Mouse (Mus musculus): ENCODE measurements at regions not wholly inside any gene's neighbourhood (a gene's known extent, or its start where the extent isn't known, plus 50 kb on each side); places are given as distances from the start of the nearest gene placed in this dataset.

DNA sequence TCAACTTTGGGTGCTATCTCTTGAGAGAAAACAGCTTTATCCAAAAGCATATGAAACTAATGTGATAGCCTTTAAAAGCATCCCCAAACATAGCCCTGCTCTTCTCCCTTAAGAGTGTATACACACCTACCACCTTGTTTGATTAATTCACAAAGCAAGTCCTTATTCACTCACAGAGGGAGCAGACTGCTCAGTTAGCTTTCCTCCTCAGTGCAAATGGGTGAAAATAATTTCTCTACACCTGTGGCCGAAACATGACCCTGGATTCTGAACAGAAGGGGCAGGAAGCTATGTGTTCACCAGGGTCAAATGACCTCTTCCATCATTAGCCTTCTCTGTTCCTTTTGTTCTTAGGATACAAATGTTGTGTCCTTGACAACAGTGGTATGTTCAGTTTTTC lies 181.2 kb upstream of the Camk1g start:
- no peaks in the 10 kb centered on the region for H3K27me3 ChIP-seq
- no peak overlapping the region for H3K4me2 ChIP-seq (replicated peaks)
- no peaks in the 10 kb centered on the region for H3K4me1 ChIP-seq
- no peak overlapping the region for H3K27ac ChIP-seq (replicated peaks)
- no peaks in the 10 kb centered on the region for H3K9me3 ChIP-seq
- ATAC-seq (ENCODE audit: low FRiP score, low read depth), result no peak
- 76% methylated on average over 1 of the region's 1 CpGs for WGBS
- H3K9ac ChIP-seq (replicated peaks), result no peak overlapping the region
- no peaks in the 10 kb centered on the region for H3K36me3 ChIP-seq
- H3K4me3 ChIP-seq, result no peak overlapping the region

DNA sequence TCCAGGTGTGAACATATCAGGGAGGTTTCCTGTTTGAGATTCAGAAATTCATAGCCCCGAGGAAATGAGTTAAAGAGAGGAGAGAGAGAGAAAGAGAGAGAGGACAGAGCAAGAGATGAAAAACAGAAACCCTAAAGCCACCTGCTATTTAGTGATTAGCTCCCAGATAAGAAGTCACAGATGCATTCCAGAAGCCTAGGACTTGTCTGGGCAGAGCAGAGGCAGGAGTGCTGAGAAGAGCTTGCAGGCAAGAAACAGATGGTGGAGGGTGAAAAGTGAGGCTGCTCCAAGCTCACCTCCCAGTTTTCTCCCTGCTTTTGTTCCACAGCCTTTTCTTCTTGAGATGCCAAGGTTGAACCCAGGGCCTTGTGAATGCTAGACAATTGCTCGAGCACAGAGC lies 180.7 kb upstream of the Camk1g start:
- Histone ChIP-seq H3K36me3 (no peaks in the 10 kb centered on the region), H3K4me3 (no peak overlapping the region), H3K9ac (replicated peaks) (no peak overlapping the region), H3K4me1 (no peaks in the 10 kb centered on the region), H3K27ac (replicated peaks) (no peak overlapping the region), H3K4me2 (replicated peaks) (no peak overlapping the region), H3K27me3 (no peaks in the 10 kb centered on the region), H3K9me3 (no peaks in the 10 kb centered on the region)
- WGBS, result 51% methylated on average over 2 of the region's 2 CpGs
- no peak for ATAC-seq (ENCODE audit: low FRiP score, low read depth)

DNA sequence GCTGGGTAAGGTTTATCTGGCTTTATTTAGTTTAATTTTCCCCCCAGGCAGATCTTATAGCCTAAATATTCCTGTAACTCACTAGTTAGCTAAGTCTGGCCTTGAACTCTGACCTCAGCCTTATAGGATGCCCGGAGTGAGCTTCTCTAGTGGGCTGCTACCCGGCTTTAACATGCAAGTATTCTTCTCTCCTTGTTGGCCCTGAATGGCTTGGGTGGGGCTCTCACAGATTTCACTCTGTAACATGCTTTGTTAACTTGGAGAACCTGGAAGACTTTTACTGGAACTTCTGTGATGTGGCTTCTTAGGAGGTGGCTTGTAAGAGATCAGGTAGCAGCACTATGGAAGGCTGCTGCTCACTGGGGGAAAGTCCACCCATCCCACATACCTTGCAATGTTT lies 177.3 kb upstream of the Camk1g start:
- no peaks in the 10 kb centered on the region for H3K9me3 ChIP-seq
- WGBS, result 67% methylated on average over 2 of the region's 2 CpGs
- no peak overlapping the region for H3K9ac ChIP-seq (replicated peaks)
- no peak for ATAC-seq (ENCODE audit: low FRiP score, low read depth)
- peaks cover 10% of the 10 kb centered on the region for H3K4me1 ChIP-seq
- no peaks in the 10 kb centered on the region for H3K36me3 ChIP-seq
- no peak overlapping the region for H3K4me3 ChIP-seq
- H3K27me3 ChIP-seq, result no peaks in the 10 kb centered on the region
- no peak overlapping the region for H3K4me2 ChIP-seq (replicated peaks)
- no peak overlapping the region for H3K27ac ChIP-seq (replicated peaks)

DNA sequence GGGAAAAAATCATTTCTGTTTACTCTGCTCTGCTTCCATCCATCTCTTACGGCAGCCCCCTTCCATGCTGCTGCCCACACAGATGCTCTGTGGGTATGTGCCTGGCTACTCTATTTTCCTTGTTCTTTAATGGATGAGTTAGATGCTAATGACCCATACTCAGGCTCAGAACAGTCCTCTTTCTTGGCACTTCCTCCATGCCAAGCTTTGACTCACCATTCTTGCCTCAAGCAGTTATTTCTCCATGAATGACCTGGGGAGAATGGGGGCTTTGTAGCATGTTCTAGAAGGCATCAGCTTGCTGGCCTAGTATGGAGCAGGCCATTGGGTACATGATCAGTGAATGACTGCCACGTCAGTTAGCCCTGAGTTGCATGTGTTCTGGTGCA lies 175.9 kb upstream of the Camk1g start:
- H3K9ac ChIP-seq (replicated peaks), result no peak overlapping the region
- no peaks in the 10 kb centered on the region for H3K9me3 ChIP-seq
- H3K4me1 ChIP-seq, result peaks cover 18% of the 10 kb centered on the region
- no peak overlapping the region for H3K4me2 ChIP-seq (replicated peaks)
- no peak overlapping the region for H3K4me3 ChIP-seq
- ATAC-seq (ENCODE audit: low FRiP score, low read depth), result no peak
- no peak overlapping the region for H3K27ac ChIP-seq (replicated peaks)
- no peaks in the 10 kb centered on the region for H3K27me3 ChIP-seq
- H3K36me3 ChIP-seq, result no peaks in the 10 kb centered on the region
- 94% methylated on average over 2 of the region's 2 CpGs for WGBS

DNA sequence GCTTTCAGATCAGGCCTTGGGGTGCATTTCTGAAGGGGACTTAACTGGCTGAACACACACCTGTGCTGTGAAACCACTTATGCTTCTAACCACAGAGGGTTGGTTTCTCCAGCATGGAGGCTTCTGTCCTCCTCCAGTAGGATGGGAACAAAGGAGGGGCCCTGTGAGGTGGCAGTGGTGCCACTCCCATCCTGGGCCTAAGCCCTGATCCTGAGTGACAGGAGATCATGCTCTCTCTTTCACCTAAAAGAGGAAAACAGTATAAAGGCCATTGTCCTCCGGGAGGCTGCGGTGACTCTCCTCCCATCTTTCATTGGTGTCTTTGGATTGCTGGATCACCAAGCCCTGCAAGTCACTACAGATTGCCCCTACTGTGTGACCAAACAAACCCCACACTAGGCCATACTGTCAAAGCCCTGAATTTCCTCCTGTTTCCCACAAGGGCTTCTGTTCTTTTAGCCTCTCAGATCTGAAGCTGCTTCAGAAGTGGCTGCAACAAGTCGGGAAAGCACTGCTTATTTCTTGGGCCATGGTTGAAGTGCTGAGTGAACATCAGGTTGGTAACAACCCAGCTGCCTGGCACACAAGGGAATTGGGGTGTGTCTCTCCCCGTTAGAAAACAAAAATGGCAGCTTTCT lies 175.4 kb upstream of the Camk1g start:
- no peak overlapping the region for H3K27ac ChIP-seq (replicated peaks)
- peaks cover 19% of the 10 kb centered on the region for H3K4me1 ChIP-seq
- ATAC-seq (ENCODE audit: low FRiP score, low read depth), result no peak
- H3K36me3 ChIP-seq, result no peaks in the 10 kb centered on the region
- H3K27me3 ChIP-seq, result no peaks in the 10 kb centered on the region
- 32% methylated on average over 4 of the region's 4 CpGs for WGBS
- no peaks in the 10 kb centered on the region for H3K9me3 ChIP-seq
- H3K4me3 ChIP-seq, result no peak overlapping the region
- no peak overlapping the region for H3K4me2 ChIP-seq (replicated peaks)
- no peak overlapping the region for H3K9ac ChIP-seq (replicated peaks)

DNA sequence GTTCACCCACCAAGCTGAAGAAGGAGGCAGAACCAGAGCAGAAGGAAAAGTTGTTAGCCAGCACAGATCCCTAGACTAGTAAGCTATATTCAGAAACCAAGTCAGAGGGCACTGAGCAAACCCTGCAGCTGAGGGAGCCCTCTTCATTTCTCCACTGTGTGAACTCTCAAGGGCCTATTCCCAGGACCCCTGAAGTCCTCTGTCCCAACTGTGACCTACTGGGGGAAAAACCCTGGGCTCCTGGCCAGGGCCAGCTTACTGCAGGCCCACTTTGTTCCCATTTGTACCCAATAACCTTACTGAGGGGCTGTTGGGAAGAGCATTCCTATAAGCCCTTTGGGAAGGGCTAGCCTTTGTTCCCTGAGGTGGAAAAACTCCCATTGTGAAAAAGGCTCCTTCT lies 174.7 kb upstream of the Camk1g start:
- Histone ChIP-seq H3K9ac (replicated peaks) (no peak overlapping the region), H3K36me3 (no peaks in the 10 kb centered on the region), H3K4me3 (no peak overlapping the region), H3K4me2 (replicated peaks) (no peak overlapping the region), H3K27ac (replicated peaks) (no peak overlapping the region), H3K9me3 (no peaks in the 10 kb centered on the region), H3K27me3 (no peaks in the 10 kb centered on the region), H3K4me1 (peaks cover 21% of the 10 kb centered on the region)
- no peak for ATAC-seq (ENCODE audit: low FRiP score, low read depth)

DNA sequence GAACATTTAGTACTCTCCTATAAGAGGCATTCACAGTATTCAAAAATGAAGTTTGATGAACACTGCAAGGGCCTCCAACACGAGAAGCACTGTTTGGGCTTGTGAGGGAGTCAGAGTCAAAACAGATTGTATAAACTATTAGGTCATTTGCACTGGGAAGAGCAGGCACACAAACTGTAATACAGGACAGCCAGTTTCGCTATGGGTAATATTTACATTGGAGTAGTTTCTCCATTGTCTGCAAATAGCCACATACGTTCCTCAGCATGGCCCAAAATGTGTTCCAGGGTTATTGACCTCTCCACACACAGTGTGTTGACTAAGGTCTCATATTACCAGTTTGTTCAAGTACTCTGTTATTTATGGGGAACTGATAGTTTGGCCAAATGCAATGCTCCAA lies 173.7 kb upstream of the Camk1g start:
- no peak for ATAC-seq (ENCODE audit: low FRiP score, low read depth)
- H3K36me3 ChIP-seq, result no peaks in the 10 kb centered on the region
- no peaks in the 10 kb centered on the region for H3K9me3 ChIP-seq
- no peak overlapping the region for H3K27ac ChIP-seq (replicated peaks)
- no peak overlapping the region for H3K9ac ChIP-seq (replicated peaks)
- H3K27me3 ChIP-seq, result no peaks in the 10 kb centered on the region
- WGBS, result 80% methylated on average over 3 of the region's 3 CpGs
- H3K4me3 ChIP-seq, result no peak overlapping the region
- peaks cover 23% of the 10 kb centered on the region for H3K4me1 ChIP-seq
- no peak overlapping the region for H3K4me2 ChIP-seq (replicated peaks)

DNA sequence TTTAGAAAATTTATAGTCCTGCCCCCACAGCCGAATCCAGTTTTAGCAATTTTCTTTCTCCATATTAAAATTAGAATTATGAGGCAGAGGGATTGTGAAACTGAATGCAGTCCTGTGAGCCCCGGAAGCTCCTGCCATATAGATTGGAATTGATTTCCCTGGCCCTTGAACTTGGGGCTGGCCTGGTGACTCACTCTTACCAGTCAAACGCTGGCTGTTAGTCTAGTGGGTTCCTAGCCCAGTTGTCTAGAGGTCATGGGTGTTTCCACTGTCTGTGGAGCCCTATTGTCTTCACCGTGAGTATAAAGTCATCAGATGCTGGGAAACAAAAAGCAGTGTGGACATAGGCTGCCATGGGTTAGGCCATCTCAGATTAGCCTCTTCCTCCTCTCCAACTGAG lies 173.2 kb upstream of the Camk1g start:
- 71% methylated on average over 4 of the region's 4 CpGs for WGBS

DNA sequence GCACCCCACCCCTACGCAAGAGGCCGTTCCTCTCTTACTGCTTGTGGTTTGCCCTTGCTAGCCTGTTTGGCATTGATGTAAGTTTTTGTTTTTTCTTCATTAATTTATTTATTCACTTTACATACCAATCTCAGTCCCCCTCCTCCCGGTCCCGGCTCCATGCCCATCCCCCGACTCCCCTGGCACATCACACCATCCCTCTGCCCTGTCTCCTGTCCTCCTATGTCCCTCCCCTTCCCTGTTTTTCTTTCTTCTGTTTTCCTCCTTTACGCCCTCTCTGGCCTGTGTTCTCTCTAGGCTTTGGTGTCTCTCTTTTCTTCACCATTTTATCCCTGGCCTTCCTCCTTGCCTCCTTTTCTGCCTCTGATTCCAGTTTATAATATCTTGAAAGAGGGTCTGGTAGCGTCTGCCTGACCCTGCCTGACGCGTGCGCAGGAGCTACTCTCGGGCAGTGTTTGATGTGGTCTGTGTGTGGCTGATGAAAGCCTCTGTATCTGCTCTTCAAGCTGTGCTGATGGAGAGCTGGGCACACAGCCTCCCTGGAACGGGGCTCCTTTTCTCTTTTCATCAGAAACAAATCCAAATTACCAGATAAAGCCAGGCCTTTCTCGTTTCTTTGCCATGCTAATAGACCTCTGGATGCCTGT lies 172.0 kb upstream of the Camk1g start:
- Histone ChIP-seq H3K4me3 (no peak overlapping the region), H3K4me1 (peaks cover 23% of the 10 kb centered on the region), H3K27me3 (no peaks in the 10 kb centered on the region), H3K27ac (replicated peaks) (peak overlapping the region; percentile 44), H3K9ac (replicated peaks) (no peak overlapping the region), H3K9me3 (no peaks in the 10 kb centered on the region), H3K4me2 (replicated peaks) (peak overlapping the region; percentile 37), H3K36me3 (no peaks in the 10 kb centered on the region)
- WGBS, result 18% methylated on average over 13 of the region's 13 CpGs
- ATAC-seq (ENCODE audit: low FRiP score, low read depth), result peak; percentile 84

More for the DNA sequence above, 173.2 kb upstream of the Camk1g start:
- Histone ChIP-seq H3K9me3 (no peaks in the 10 kb centered on the region), H3K36me3 (no peaks in the 10 kb centered on the region), H3K27me3 (no peaks in the 10 kb centered on the region), H3K4me1 (peaks cover 23% of the 10 kb centered on the region), H3K4me3 (no peak overlapping the region), H3K4me2 (replicated peaks) (no peak overlapping the region), H3K27ac (replicated peaks) (no peak overlapping the region), H3K9ac (replicated peaks) (no peak overlapping the region)
- no peak for ATAC-seq (ENCODE audit: low FRiP score, low read depth)

DNA sequence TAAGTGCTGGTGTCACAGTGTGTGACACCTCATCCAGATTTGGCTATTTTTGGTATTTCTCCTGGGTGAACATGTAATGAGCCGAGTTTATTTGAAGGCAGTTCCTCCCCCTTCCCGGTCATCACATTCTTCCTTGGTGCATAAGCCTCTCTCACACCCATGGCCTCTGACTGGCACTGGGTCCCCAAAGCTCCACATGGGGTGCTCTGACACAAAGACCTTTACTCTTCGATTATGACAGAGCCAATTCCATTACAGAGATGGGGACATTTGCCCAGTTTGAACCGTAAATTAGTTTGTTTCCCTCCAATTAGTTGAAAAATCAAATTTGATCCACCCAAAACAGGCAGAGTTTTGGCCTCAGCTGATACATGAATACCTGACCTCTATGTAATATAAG lies 171.2 kb upstream of the Camk1g start:
- H3K36me3 ChIP-seq, result no peaks in the 10 kb centered on the region
- H3K4me3 ChIP-seq, result no peak overlapping the region
- H3K9ac ChIP-seq (replicated peaks), result no peak overlapping the region
- 81% methylated on average over 4 of the region's 4 CpGs for WGBS
- H3K4me1 ChIP-seq, result peaks cover 23% of the 10 kb centered on the region
- no peak for ATAC-seq (ENCODE audit: low FRiP score, low read depth)
- 0 out of 2 replicates have a peak overlapping the region, but pooled peaks have one; percentile 44 for H3K27ac ChIP-seq (replicated peaks)
- no peaks in the 10 kb centered on the region for H3K9me3 ChIP-seq
- no peak overlapping the region for H3K4me2 ChIP-seq (replicated peaks)
- H3K27me3 ChIP-seq, result no peaks in the 10 kb centered on the region

DNA sequence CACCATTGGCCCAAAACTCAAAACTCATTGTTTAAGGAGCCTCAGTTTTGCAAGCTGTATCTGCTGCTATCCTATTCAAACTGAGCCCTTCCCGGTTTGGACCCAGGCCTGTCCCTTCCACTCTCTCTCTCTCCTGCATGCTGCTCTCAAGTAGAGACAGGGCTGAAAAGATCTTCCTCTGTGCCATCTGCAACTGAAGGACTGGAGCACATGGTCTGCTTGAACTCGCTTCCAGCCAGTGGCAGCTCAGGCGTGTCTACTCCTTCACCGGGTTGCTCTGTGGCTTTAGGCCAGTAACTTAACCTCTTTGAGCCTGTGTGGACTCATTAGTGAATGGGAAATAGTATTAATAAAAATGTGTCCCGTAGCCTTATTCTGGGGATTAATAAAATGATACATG lies 170.4 kb upstream of the Camk1g start:
- H3K4me2 ChIP-seq (replicated peaks), result no peak overlapping the region
- no peak overlapping the region for H3K27ac ChIP-seq (replicated peaks)
- no peak overlapping the region for H3K4me3 ChIP-seq
- no peaks in the 10 kb centered on the region for H3K9me3 ChIP-seq
- no peak for ATAC-seq (ENCODE audit: low FRiP score, low read depth)
- H3K36me3 ChIP-seq, result no peaks in the 10 kb centered on the region
- no peaks in the 10 kb centered on the region for H3K27me3 ChIP-seq
- no peak overlapping the region for H3K9ac ChIP-seq (replicated peaks)
- 73% methylated on average over 5 of the region's 5 CpGs for WGBS
- peaks cover 21% of the 10 kb centered on the region for H3K4me1 ChIP-seq

DNA sequence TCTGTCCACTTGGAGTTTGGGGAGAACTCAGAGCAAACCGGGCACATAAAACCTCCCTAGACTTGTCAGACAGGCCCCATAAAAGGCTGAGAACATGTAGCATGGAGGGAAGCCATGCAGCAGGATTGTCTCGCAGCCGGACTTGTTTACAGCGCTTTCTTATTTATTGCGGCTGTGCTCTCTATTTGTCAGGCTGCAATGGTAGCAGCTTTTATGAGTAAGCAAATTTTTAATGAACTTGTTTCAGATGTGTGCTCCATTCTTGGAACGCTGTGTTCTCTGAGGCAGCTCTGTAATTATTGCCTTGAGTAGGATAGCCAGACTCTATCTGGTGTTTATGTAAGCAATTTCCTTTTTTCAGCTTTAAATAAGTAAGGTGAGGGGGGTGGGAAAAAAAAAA lies 169.2 kb upstream of the Camk1g start:
- no peak overlapping the region for H3K4me3 ChIP-seq
- no peak overlapping the region for H3K4me2 ChIP-seq (replicated peaks)
- H3K36me3 ChIP-seq, result no peaks in the 10 kb centered on the region
- no peaks in the 10 kb centered on the region for H3K27me3 ChIP-seq
- H3K4me1 ChIP-seq, result peaks cover 17% of the 10 kb centered on the region
- no peaks in the 10 kb centered on the region for H3K9me3 ChIP-seq
- no peak overlapping the region for H3K27ac ChIP-seq (replicated peaks)
- WGBS, result 90% methylated on average over 6 of the region's 6 CpGs
- H3K9ac ChIP-seq (replicated peaks), result no peak overlapping the region
- no peak for ATAC-seq (ENCODE audit: low FRiP score, low read depth)

DNA sequence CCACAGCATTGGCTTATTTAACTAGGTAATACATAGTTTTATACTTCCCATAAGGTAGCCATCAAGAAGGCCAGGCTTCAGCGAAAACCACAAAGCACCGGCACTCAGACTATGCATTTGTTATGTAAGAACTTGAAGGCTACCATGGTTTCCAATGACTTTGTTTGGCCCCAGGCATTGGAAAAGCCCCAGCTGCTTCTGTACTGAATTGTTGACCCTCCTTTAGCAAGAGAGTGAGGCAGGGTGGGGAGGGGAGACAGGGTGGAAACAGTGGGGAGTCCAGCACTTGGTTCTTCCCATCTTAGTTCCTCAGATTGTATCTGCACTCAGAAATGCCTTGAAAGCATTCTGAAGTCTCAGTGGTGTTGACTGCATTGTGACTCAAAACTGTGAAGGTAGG lies 168.3 kb upstream of the Camk1g start:
- Histone ChIP-seq H3K36me3 (no peaks in the 10 kb centered on the region), H3K27ac (replicated peaks) (no peak overlapping the region), H3K4me2 (replicated peaks) (no peak overlapping the region), H3K4me3 (no peak overlapping the region), H3K4me1 (peaks cover 17% of the 10 kb centered on the region), H3K9ac (replicated peaks) (no peak overlapping the region), H3K27me3 (no peaks in the 10 kb centered on the region), H3K9me3 (no peaks in the 10 kb centered on the region)
- WGBS, result 80% methylated on average over 2 of the region's 2 CpGs
- no peak for ATAC-seq (ENCODE audit: low FRiP score, low read depth)

All from midbrain, embryonic 12.5 days (tissue).